Mouse (Mus musculus): ENCODE data around the gene Galnt15.
"Not testable (repeated sequence)": the region's sequence is repeated elsewhere in the genome, so short reads cannot be mapped to it uniquely, and the experiment has no call there.

The Galnt15 gene

DNA sequence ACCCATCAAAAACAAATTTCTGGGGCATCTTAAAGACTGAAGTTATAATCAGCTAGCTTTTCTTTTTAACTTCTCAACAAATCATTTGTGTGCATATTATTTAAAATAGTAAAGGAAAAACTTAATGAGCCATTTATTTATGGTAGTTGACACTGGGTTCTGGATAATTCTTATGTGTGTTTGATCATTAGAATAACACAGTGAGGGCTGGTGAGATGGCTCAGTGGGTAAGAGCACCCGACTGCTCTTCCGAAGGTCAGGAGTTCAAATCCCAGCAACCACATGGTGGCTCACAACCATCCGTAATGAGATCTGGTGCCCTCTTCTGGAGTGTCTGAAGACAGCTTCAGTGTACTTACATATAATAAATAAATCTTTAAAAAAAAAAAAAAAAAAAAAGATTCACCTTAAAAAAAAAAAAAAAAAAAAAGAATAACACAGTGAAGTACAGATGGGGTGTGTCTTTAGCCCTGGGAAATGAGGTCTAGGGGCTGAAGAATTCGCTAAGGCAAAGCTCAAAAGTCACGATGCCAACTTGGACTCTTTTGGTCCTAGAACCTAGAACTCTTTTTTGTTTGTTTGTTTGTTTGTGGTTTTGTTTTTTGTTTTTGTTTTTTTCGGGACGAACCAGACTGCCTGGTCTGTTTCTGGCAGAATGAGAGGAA lies 58.9 kb downstream of the Galnt15 start:
- CTCF ChIA-PET, result not testable (repeated sequence)

DNA sequence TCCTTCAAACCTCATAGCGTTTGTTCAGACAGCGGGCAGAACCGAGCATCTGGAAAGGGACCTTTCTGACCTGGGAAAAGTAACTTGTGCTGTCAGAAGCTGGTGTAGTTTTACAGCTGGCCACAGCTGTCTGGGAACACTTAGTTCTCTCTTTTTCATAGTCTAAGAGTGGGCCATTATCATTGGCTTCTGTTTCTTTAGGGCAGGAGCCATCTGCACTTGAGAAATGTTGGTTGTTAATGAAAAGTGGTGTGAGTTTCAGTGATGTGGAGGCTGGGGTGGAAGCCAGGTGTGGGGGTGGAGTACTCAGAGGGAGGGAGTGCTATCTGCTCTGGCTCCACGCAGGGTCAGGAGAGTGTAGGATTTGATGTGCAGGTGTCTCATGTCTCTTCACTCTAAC lies 62.3 kb downstream of the Galnt15 start:
- CTCF ChIA-PET, result no interaction called here

DNA sequence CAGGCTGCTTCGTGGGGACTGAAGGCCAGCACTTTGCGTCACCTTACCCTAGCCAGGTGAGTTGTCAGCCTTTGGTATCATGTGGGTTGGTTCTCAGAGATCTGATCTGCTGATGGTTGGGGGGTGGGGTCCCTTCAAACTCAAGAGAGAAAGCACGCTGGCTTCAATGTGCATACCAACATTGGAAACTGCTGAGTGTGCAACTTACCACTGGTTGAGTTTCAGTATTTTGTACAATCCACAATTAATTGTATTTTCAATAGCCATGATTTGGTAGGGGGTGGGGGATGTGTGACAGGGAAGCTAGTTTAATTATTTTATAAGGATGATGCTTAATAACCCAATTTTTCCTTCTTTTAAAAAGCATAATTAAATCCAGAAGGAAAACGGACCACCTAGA lies 62.9 kb downstream of the Galnt15 start:
- CTCF ChIA-PET, result no interaction called here

DNA sequence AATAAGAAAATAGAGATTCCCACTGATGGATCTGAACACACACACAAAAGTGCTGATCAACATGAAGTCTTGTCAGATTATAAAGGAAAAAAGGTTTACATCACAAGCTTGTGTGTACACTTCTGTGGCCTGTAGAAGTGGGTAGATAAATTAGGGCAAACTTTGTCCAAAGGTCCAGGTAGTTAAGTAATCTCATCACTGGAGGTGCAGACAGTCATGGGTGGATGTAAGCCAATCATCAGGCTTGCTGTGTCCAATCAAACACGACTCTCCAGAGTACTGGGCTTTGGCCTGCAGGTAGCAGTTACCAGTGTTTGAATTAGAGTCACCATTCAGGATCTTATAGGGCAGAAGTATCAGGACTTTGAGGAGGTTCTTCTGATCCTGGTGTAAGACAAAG lies 64.2 kb downstream of the Galnt15 start:
- CTCF ChIA-PET, result no interaction called here

DNA sequence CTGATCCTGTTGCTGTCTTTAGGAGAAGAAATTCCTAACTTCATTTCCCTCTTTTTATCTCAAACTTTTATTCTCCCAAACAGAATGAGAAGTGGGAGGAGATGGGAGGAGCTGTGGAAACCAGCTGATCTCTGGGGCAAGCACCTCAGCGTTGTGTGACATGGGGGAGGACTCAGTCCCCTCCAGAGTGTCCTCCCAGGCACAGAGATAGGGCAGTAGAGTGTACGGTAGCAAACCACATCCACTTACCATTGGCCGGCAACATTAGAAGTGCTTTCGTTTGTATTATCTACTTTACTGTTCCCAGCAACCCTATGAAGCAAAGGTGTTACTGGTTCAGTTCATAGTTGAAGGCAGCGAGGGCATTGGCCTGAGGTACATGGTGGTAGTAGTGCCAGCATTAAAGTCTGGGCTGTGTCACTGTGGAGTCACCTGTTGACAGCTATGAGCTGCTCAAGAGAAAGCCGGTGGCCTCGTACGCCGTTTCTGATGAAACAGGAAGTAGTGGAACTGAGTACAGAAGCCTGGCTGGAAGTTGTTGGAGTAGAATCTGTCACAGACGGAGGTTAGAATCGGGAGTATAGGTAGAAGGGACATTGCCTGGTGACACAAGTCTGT lies 64.8 kb downstream of the Galnt15 start:
- CTCF ChIA-PET, result interaction anchor here (0.6 kb wide), 1 partner anchor 490 kb away, joined by 3 read pairs; no protein-coding TSS in a partner anchor

DNA sequence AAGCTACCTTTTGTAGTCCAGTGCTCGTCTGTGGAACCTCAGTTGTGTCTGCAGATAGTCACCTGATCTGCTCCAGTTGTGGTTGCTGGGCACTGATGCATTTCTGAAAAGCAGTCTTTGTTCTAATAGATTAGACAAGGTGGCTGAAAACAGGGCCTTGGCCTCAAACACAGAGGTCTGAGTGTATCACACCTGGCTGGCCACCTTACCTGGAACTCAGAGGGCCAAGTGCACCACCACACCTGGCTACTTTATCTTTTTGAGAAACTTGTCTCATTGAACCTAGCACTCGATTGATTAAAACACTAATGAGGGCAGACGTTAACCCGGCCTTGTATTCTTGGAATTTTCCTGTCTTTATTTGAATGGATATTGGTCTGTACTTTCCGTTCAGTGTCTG lies 66.9 kb downstream of the Galnt15 start:
- CTCF ChIA-PET, result interaction anchor here (0.5 to 0.6 kb wide), 2 partner anchors 60 to 889 kb away, joined by 6 to 8 read pairs; no protein-coding TSS in a partner anchor

DNA sequence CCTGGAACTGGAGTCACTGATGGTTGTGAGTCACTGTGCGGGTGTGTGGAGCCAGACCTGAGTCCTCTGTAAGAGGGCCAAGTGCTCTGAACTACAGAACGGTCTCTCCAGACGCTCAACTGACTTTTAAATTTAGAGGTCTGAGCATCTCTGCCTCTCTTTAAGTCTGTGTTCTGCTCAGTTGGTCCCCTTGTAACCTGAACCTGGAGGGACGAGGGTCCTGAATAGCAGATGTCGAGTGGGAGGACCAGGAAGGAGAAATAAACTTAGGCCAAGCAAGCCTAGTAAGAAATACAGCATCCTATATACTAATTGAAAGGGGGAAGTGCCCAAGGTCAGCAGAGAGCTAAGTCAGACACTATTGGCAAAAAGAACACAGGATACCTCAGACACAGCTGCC lies 68.0 kb downstream of the Galnt15 start:
- CTCF ChIA-PET, result no interaction called here

DNA sequence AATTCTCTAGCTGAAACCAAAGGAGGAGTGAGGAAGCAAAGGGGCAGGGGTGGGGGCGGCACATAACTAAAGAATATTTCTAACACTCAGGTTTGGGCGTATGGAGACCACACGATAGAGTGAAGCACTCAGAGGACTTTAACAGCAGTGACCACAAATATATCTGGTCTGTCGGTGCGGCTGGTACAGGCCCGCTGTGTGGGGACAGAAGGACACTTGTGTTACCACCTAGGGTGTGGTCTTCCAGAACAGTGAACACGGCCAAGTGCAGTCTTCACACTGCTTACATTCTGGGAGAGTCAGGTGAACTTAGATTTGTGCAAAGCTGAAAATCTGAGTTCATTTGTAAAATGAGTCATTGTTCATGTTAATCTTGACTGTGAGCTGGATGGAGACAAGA lies 68.9 kb downstream of the Galnt15 start:
- CTCF ChIA-PET, result no interaction called here

DNA sequence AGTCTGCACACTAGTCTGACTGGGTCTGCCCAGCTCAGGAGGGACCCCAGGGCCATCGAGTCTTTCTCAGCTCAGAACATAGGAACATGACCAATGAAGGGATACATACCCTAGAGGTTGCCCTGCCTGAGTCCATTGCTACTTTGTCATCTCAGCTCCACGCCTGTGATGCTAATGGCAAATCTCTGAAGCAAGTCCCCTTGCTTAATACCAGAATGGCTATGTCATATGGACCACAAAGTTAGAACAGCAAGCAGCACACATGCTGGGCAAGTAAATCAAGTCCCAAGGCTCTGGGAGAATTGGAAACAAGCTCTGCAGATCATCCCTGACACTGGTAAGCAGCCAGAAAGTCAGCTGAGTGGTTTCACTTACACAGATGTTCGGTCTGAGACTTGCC lies 70.2 kb downstream of the Galnt15 start:
- CTCF ChIA-PET, result no interaction called here

DNA sequence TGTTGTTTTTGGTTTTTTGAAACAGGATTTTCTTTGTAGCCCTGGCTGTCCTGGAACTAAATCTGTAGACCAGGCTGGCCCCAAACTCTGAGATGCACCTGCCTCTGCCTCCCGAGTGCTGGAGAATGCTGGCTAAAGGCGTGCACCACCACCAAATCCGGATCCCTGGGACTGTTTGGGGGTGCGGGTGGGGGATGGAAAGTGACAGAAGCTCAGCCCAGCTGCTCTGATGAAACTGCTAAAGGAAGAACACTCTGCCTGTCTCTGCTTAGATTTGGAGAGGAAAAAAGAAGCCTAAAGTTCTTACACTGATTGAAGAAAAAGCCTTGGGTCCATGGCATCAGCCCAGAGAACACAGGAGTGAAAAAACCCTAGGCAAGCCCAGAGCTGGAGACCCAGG lies 74.8 kb downstream of the Galnt15 start:
- CTCF ChIA-PET, result interaction anchor here (0.6 kb wide), 1 partner anchor 71 kb away, joined by 3 read pairs; no protein-coding TSS in a partner anchor

DNA sequence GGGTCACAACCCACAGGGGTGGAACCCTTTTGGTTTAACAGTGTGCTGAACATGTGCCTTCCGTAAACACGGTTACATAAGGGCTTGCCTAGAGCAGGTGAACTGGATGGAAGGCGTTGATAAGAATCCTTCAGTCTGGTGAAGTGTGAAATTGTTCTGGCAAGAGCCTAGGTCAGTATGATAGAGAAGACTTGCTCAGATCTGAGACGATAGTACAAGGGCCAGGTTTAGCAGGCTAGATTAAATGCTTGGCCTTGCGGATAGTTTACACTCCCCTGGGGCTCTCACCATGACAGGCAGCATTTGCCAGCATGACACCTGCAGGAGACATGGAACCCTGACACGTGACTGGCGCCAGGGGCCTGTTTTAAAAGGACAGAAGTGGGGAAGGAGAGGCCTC lies 76.9 kb downstream of the Galnt15 start:
- CTCF ChIA-PET, result interaction anchor here (0.9 kb wide), 1 partner anchor 462 kb away, joined by 4 read pairs; no protein-coding TSS in a partner anchor

DNA sequence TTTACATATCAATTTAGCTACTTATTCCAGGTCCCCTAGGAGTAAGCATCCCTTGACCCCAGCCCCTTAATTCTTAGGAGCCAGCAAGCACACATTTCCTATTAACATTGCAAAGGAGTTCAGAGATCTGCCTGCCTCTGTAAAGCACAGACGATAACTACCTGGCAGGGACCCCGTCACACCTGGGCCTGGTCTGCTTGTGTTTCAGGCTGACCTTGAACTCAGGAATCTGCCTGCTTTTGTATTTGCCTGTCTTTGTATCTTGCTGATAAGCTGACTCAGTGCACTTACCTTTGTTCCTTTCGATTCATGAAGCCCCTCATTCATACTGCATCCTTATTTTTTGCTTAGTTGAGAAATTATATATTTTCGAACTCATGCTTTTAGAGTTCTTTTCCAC lies 78.1 kb downstream of the Galnt15 start:
- CTCF ChIA-PET, result no interaction called here

All from spleen, embryonic (tissue).